Mouse (Mus musculus) retina, postnatal 1 day (tissue): ENCODE data around the gene Fgfr1op2.
"Not testable (repeated sequence)": the region's sequence is repeated elsewhere in the genome, so short reads cannot be mapped to it uniquely, and the experiment has no call there.

Source experiments
- DNase-seq: peaks from one replicate; pipeline ENCODE4 v3.0.0-alpha.2; 2012

The Fgfr1op2 gene

GRCm38 (mm10) chr6:146576903-146577302 is at the start of gene Fgfr1op2:
Gene Fgfr1op2 (plus strand): TSS chr6:146577203.
- no peak for DNase-seq

GRCm38 (mm10) chr6:146527537-146527936 is 49.5 kb upstream of the Fgfr1op2 start:
- no peak for DNase-seq

- no peak for DNase-seq
These were observed 46.6 kb upstream of the Fgfr1op2 start for GRCm38 (mm10) chr6:146530363-146530762.

GRCm38 (mm10) chr6:146530769-146531168 is 46.2 kb upstream of the Fgfr1op2 start:
- DNase-seq = no peak

GRCm38 (mm10) chr6:146533146-146533545 is 43.9 kb upstream of the Fgfr1op2 start:
- DNase-seq = no peak

- DNase-seq = no peak
These were observed 41.5 kb upstream of the Fgfr1op2 start for GRCm38 (mm10) chr6:146535501-146535900.

- no peak for DNase-seq
These were observed 39.9 kb upstream of the Fgfr1op2 start for GRCm38 (mm10) chr6:146537111-146537510.

GRCm38 (mm10) chr6:146538071-146538470 is 38.9 kb upstream of the Fgfr1op2 start:
- DNase-seq = no peak

GRCm38 (mm10) chr6:146538661-146539060 is 38.3 kb upstream of the Fgfr1op2 start:
- no peak for DNase-seq

- DNase-seq = no peak
These were observed 36.6 kb upstream of the Fgfr1op2 start for GRCm38 (mm10) chr6:146540386-146540785.

- DNase-seq = no peak
These were observed 32.4 kb upstream of the Fgfr1op2 start for GRCm38 (mm10) chr6:146544622-146545021.

GRCm38 (mm10) chr6:146545289-146545865 is 31.6 kb upstream of the Fgfr1op2 start:
- DNase-seq = no peak

- no peak for DNase-seq
These were observed 26.6 kb upstream of the Fgfr1op2 start for GRCm38 (mm10) chr6:146550421-146550820.

GRCm38 (mm10) chr6:146551326-146551725 is 25.7 kb upstream of the Fgfr1op2 start:
- no peak for DNase-seq

- DNase-seq = not testable (repeated sequence)
These were observed 14.5 kb upstream of the Fgfr1op2 start for GRCm38 (mm10) chr6:146562461-146562860.

- DNase-seq = no peak
These were observed 4.9 kb upstream of the Fgfr1op2 start for GRCm38 (mm10) chr6:146572073-146572472.

- DNase-seq = peak; percentile 99
These were observed 507 bp downstream of the Fgfr1op2 start, which contains the start of gene Ints13 for GRCm38 (mm10) chr6:146577310-146578109. Gene Ints13 (minus strand): TSS chr6:146577835.

- no peak for DNase-seq
These were observed 1.1 kb downstream of the Fgfr1op2 start for GRCm38 (mm10) chr6:146578111-146578531.

GRCm38 (mm10) chr6:146578586-146578985 is 1.6 kb downstream of the Fgfr1op2 start:
- no peak for DNase-seq

- no peak for DNase-seq
These were observed 3.5 kb downstream of the Fgfr1op2 start for GRCm38 (mm10) chr6:146580381-146580926.

GRCm38 (mm10) chr6:146583366-146584046 is 6.5 kb downstream of the Fgfr1op2 start:
- DNase-seq = no peak

GRCm38 (mm10) chr6:146585134-146585533 is 8.1 kb downstream of the Fgfr1op2 start:
- DNase-seq = no peak

- DNase-seq = no peak
These were observed 25.6 kb downstream of the Fgfr1op2 start for GRCm38 (mm10) chr6:146602601-146603000.
